In genomic region chr12:85447009-85447408, GRCm38 (mm10) we compare ENCODE assay signal across 20 mouse cellular contexts. TPM values are rescaled to one million over a fixed set of nuclear protein-coding genes. Genes with fewer than 3 reads are reported as not detected.
A peak's percentile ranks its signal among the peaks of the same experiment; 100 is the strongest.
DNase-seq lines count a peak whose midpoint lies in the region; ATAC-seq lines count a peak whose summit lies in the region.
"Had no signal": no experiment of that assay in that cellular context is flagged by ENCODE, and none has a peak within 500 bp of the region (broad histone marks: within the 10 kb centered on the region; RNA-seq: fewer than 3 reads in every experiment).

No protein-coding gene starts in this region.

- no peak for ATAC-seq in midbrain, embryonic 11.5 days (ENCODE audit: low FRiP score)
- no peak for ATAC-seq in midbrain, embryonic 14.5 days (ENCODE audit: low FRiP score, low TSS enrichment)
- ATAC-seq in megakaryocyte progenitor cell, adult 5-6 weeks (replicated peaks; ENCODE audit: poor library complexity) = peak; percentile 44
- ATAC-seq: intestine, embryonic 16.5 days; lung, postnatal 0 days had no signal

- 92% methylated on average over 6 of the region's 6 CpGs for WGBS in midbrain, embryonic 11.5 days
- 91% methylated on average over 6 of the region's 6 CpGs for WGBS in midbrain, embryonic 14.5 days

- H3K9me3 ChIP-seq in midbrain, embryonic 11.5 days (ENCODE audit: control insufficient read depth, low read length) = no peaks in the 10 kb centered on the region
- H3K9me3 ChIP-seq in midbrain, embryonic 14.5 days (ENCODE audit: control insufficient read depth, low read length) = no peaks in the 10 kb centered on the region
- H3K9me3 ChIP-seq: embryonic facial prominence, embryonic 15.5 days; forebrain, embryonic 10.5 days; hindbrain, embryonic 13.5 days; kidney, embryonic 15.5 days; liver, embryonic 15.5 days had no signal

- H3K4me2 ChIP-seq in midbrain, embryonic 11.5 days = no peak overlapping the region
- no peak overlapping the region for H3K4me2 ChIP-seq in midbrain, embryonic 14.5 days (ENCODE audit: low read length)
- H3K4me2 ChIP-seq: embryonic facial prominence, embryonic 15.5 days; hindbrain, embryonic 13.5 days; kidney, embryonic 15.5 days; liver, embryonic 15.5 days had no signal

- H3K27me3 ChIP-seq in midbrain, embryonic 11.5 days (ENCODE audit: control insufficient read depth, insufficient read depth, low read length) = no peaks in the 10 kb centered on the region
- H3K27me3 ChIP-seq in midbrain, embryonic 14.5 days (ENCODE audit: control insufficient read depth, insufficient read depth, low read length) = no peaks in the 10 kb centered on the region
- H3K27me3 ChIP-seq: embryonic facial prominence, embryonic 15.5 days; hindbrain, embryonic 13.5 days; kidney, embryonic 15.5 days had no signal

- H3K4me3 ChIP-seq in midbrain, embryonic 11.5 days (ENCODE audit: low read depth, low read length) = no peak overlapping the region
- H3K4me3 ChIP-seq in midbrain, embryonic 14.5 days (replicated peaks; ENCODE audit: low read depth, low read length) = no peak overlapping the region
- H3K4me3 ChIP-seq: embryonic facial prominence, embryonic 15.5 days; forebrain, embryonic 10.5 days; hindbrain, embryonic 13.5 days; kidney, embryonic 15.5 days; liver, embryonic 15.5 days had no signal

- no peak overlapping the region for H3K27ac ChIP-seq in midbrain, embryonic 11.5 days (ENCODE audit: low read depth, low read length)
- H3K27ac ChIP-seq in midbrain, embryonic 14.5 days (replicated peaks; ENCODE audit: low read depth, low read length) = no peak overlapping the region
- H3K27ac ChIP-seq: embryonic facial prominence, embryonic 15.5 days; forebrain, embryonic 10.5 days; hindbrain, embryonic 13.5 days; kidney, embryonic 15.5 days; liver, embryonic 15.5 days had no signal

- DNase-seq in midbrain, embryonic 11.5 days (ENCODE audit: low spot score, missing footprints) = peak; percentile 59
- no peak for DNase-seq in midbrain, embryonic 14.5 days
- DNase-seq in B cell, adult 2 months = peak; percentile 58 to 64
- DNase-seq in T-cell, adult 2 months (ENCODE audit: low spot score) = peak; percentile 87
- DNase-seq in right cerebral cortex, postnatal 36 days (ENCODE audit: low spot score in 2 of 2) = no peak
- no peak for DNase-seq in kidney, postnatal 25 days
- DNase-seq in c-Kit-positive CD71-positive TER-119-positive erythroid progenitor cells, embryonic 14.5 days (ENCODE audit: low spot score) = no peak
- DNase-seq: adrenal gland, postnatal 14 days; cerebellum, adult 2 months; gastrocnemius, postnatal 14 days; layer of hippocampus, adult 9-11 months; right cerebral cortex, adult 18-20 months had no signal

- no peak overlapping the region for H3K9ac ChIP-seq in midbrain, embryonic 11.5 days (ENCODE audit: low read length)
- H3K9ac ChIP-seq in midbrain, embryonic 14.5 days (replicated peaks; ENCODE audit: low read length) = no peak overlapping the region
- H3K9ac ChIP-seq: embryonic facial prominence, embryonic 15.5 days; hindbrain, embryonic 13.5 days; kidney, embryonic 15.5 days; liver, embryonic 15.5 days had no signal

- no peaks in the 10 kb centered on the region for H3K36me3 ChIP-seq in midbrain, embryonic 11.5 days (ENCODE audit: control insufficient read depth, insufficient read depth, low read length)
- H3K36me3 ChIP-seq in midbrain, embryonic 14.5 days (ENCODE audit: control insufficient read depth, insufficient read depth, low read length) = no peaks in the 10 kb centered on the region
- H3K36me3 ChIP-seq: embryonic facial prominence, embryonic 15.5 days; forebrain, embryonic 10.5 days; hindbrain, embryonic 13.5 days; kidney, embryonic 15.5 days; liver, embryonic 15.5 days had no signal

- no peaks in the 10 kb centered on the region; the same call in 1 of the 2 replicates for H3K4me1 ChIP-seq in midbrain, embryonic 11.5 days (ENCODE audit: control insufficient read depth, insufficient read depth, low read length)
- 0 out of 2 replicates have a peak, but pooled peaks cover 4% of the 10 kb centered on the region for H3K4me1 ChIP-seq in midbrain, embryonic 14.5 days (ENCODE audit: control insufficient read depth, insufficient read depth, low read length)

RNA-seq across cellular contexts. Expression of gene Fos, which starts 26.7 kb away (rescaled TPM):
- polyA plus RNA-seq in midbrain, embryonic 11.5 days (2014; fragmentation: Nextera tagmentation; extraction: Ambion mirVana) = 0.54 and 0.89 TPM in 2 replicates
- polyA plus RNA-seq in midbrain, embryonic 14.5 days (2014; fragmentation: Nextera tagmentation; extraction: Ambion mirVana) = 1.1 and 1.2 TPM in 2 replicates
- 94.5 and 144 TPM in 2 replicates for total RNA-seq in megakaryocyte progenitor cell, adult 5-6 weeks (2015)
- 72.4 and 111 TPM in 2 replicates for total RNA-seq in megakaryocyte progenitor cell, adult 5-6 weeks (2017)

Comparison
In these comparisons a context has a peak if more than half of its experiments do, and no peak if none do; other contexts are left out.
1. DNase-seq: peak in midbrain, embryonic 11.5 days (single experiment), B cell, adult 2 months (2 of 2) and T-cell, adult 2 months (single experiment); none in midbrain, embryonic 14.5 days (single experiment), right cerebral cortex, postnatal 36 days (0 of 2), kidney, postnatal 25 days (0 of 2) and c-Kit-positive CD71-positive TER-119-positive erythroid progenitor cells, embryonic 14.5 days (single experiment).